Mouse (Mus musculus) heart, adult 11 months (tissue): ENCODE measurements at regions not wholly inside any gene's neighbourhood (a gene's known extent, or its start where the extent isn't known, plus 50 kb on each side); places are given as distances from the start of the nearest gene placed in this dataset.
"Not testable (repeated sequence)": the region's sequence is repeated elsewhere in the genome, so short reads cannot be mapped to it uniquely, and the experiment has no call there.

Experiments
- DNase-seq: peaks from one replicate; pipeline ENCODE4 v3.0.0; 2022

DNA sequence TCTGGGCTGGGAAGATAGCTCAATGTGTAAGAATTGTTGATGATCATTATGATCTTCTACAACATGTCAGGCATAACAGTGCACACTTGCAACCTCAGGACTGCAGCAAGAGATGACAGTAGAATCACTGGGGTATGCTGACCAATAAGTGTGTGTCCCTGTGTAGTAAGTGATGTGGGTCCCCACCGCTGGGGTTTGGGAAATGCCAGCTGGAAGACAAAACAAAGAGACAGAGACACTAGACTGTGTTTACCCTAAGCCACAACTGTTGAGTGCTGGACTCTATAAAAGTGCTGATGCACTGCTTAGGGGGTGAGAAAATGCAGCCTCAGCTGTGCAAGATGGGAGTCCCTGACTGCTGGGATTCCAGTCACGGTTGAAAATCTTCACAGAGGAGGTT, 448.0 kb upstream of the Cox7c start:
- DNase-seq: peak; percentile 61

DNA sequence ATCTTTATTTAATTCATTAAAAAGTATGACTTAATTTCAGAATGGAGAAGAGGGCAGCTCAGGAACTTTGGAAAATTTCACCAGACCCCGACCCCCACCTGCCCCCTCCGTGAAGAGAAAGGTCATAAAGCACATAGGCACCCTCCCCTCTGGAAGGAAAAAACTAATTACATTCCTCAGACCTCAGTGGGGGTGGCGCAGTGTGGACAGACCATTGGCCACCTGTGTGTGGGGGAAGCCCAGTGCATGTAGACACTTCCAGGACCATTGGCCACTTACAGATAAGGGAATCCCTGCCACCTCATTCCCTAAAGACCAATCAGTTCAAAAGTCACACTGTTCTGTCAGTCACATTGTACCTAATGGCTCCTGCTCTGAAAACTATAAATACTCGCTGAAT, 422.0 kb upstream of the Cox7c start:
- DNase-seq: no peak

DNA sequence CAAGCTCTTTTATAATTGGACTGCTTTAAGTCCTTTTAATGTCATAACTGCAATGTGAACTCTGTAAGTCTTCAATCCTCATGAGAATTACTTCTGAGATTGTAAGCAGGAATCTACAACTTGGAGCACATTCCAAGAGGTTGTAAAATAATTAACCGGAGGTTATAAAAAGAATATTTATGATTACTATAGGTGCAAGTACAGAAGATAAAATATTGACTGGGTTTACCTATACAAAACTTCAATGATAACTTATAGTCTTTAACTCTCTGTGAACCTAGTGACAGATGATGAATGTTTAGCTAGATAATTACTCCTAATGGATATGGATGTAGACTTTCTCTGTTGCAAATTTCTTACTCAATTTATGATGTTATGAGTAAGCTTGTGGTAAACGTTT, 375.9 kb upstream of the Cox7c start:
- no peak for DNase-seq

DNA sequence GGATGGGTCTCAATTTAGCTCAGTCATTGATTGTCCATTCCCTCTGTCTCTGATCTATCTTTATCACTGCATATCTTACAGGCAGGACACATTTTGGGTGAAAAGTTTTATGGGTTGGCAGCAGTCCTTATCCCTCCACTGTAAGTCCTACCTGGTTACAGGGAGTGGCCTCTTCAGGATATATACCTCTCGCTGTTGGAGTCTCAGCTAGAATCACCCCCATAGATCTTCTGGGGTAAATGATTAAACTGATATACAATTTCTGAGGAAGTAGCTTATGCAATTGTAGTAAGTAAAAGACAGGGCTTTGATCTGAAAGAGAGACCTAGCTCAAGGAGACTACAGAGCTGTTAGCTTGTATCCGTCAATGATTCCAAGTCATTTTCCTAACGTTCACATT, 334.7 kb upstream of the Cox7c start:
- DNase-seq: no peak

GRCm38 (mm10) chr13:86379168-86379567, 332.5 kb upstream of the Cox7c start:
- not testable (repeated sequence) for DNase-seq

DNA sequence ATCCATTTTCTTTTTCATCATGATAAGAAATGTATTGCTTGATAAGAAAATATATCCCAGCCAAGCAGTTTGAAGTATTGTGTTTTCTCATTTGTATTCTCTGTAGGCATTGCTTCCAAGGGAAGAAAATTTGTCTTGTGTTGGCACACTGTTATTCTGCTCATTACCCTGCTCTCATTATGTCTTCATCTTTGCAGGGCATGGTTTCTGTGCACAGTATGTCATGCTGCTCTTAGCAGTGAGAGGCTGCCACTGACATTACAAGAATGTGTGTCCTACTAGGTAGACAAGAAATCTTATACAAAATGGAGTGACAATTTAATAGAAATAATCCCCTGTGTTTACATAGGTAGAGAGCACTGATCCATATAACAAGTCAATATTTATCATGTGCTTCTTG, 329.1 kb upstream of the Cox7c start:
- no peak for DNase-seq

DNA sequence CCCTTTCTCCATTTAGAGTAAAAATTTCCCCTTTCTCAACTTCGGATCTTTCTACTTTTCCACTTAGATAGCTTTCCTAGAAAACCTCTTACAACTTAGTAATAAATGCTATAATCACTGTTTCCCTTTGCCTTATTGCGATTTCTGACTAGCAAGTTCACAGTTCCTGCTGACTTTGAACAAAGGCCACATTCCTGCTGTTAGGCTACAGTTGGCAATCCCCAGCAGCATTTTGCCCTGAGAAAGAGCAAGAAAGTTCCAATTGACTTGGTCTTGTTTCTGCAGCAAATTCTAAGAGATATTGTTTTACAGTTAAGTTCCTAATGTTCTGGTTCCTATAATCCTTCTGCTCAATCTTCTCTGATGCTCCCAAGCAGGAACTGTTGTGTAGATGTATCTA, 299.2 kb upstream of the Cox7c start:
- no peak for DNase-seq

DNA sequence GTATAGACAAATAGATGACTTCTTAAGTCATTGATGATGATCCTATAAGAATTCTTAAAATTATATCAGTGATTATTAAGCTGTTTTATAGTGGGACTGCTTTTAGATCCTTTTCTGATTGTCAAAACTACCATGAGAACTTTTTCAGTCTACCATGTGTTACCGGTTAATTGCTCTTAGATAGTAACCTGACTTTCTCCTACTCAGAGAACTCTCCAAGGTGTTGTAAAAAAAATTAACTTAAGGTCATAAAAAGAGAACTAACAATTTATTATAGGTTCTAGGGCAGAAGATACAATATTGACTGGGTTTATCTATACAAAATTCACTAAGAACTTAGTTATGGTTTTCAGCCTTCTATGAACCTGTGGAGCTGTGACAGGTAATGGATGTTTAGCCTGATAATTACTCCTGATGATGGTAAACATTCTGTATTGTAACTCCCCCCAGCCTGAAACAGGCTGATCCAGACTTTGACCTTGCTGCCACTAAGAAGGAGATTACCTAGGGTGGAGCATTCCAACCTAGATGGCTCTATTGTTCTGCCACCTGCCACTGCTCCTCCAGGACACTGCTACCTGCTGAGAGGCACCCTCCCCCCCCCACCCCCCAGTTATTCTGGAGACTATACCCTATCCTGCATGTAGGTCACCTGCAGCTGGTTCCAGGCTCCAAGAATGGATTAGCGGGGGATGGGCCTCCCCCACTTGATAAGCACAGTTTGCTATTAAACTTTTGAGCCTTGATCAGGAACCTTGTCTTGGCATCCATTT, 298.4 kb upstream of the Cox7c start:
- peak; percentile 49 for DNase-seq

- DNase-seq: peak; percentile 78
Measured at GRCm38 (mm10) chr13:86336471-86336870, 289.8 kb upstream of the Cox7c start.
